In genomic region chr10:128429052-128429451, GRCm38 (mm10) we compare ENCODE assay signal across 31 mouse cellular contexts. TPM values are rescaled to one million over a fixed set of nuclear protein-coding genes. Genes with fewer than 3 reads are reported as not detected.
"Had no signal": no experiment of that assay in that cellular context is flagged by ENCODE, and none has a peak within 500 bp of the region (broad histone marks: within the 10 kb centered on the region; RNA-seq: fewer than 3 reads in every experiment).

No protein-coding gene starts in this region.

- H3K27me3 ChIP-seq: embryonic facial prominence, embryonic 12.5 days; embryonic facial prominence, embryonic 13.5 days; embryonic facial prominence, embryonic 15.5 days; forebrain, embryonic 12.5 days; forebrain, embryonic 13.5 days; forebrain, embryonic 15.5 days had no signal

- H3K4me3 ChIP-seq: embryonic facial prominence, embryonic 10.5 days; embryonic facial prominence, embryonic 12.5 days; embryonic facial prominence, embryonic 13.5 days; embryonic facial prominence, embryonic 15.5 days; erythroblast, embryonic 14.5 days; forebrain, embryonic 10.5 days; forebrain, embryonic 12.5 days; forebrain, embryonic 13.5 days; forebrain, embryonic 15.5 days; gastrocnemius, adult 2 months; heart, adult 2 months had no signal

- H3K4me2 ChIP-seq: embryonic facial prominence, embryonic 12.5 days; embryonic facial prominence, embryonic 13.5 days; embryonic facial prominence, embryonic 15.5 days; forebrain, embryonic 12.5 days; forebrain, embryonic 13.5 days; forebrain, embryonic 15.5 days had no signal

- ATAC-seq: forebrain, embryonic 13.5 days; forebrain, embryonic 14.5 days; forebrain, embryonic 15.5 days; forebrain, embryonic 16.5 days; forebrain, postnatal 0 days had no signal

- DNase-seq: cerebellum, adult 2 months; cerebellum, adult 8-10 months; cerebellum, adult 9-10 months; cerebellum, adult 9-11 months; cerebellum, postnatal 10 days; cerebellum, postnatal 14 days; cerebellum, postnatal 25 days; cerebellum, postnatal 36 days; embryo, embryonic 11 days; forebrain, postnatal 0 days; gastrocnemius, adult 2 months; gastrocnemius, postnatal 10 days; gastrocnemius, postnatal 14 days; gastrocnemius, postnatal 25 days; gastrocnemius, postnatal 36 days; heart, adult 11 months; heart, adult 18-20 months; heart, adult 2 months had no signal

- H3K9me3 ChIP-seq: embryonic facial prominence, embryonic 10.5 days; embryonic facial prominence, embryonic 12.5 days; embryonic facial prominence, embryonic 13.5 days; embryonic facial prominence, embryonic 15.5 days; forebrain, embryonic 10.5 days; forebrain, embryonic 12.5 days; forebrain, embryonic 13.5 days; forebrain, embryonic 15.5 days had no signal

- H3K9ac ChIP-seq: embryonic facial prominence, embryonic 12.5 days; embryonic facial prominence, embryonic 13.5 days; embryonic facial prominence, embryonic 15.5 days; forebrain, embryonic 12.5 days; forebrain, embryonic 13.5 days; forebrain, embryonic 15.5 days; forebrain, postnatal 0 days had no signal

- H3K4me1 ChIP-seq: embryonic facial prominence, embryonic 12.5 days; embryonic facial prominence, embryonic 13.5 days; embryonic facial prominence, embryonic 15.5 days; forebrain, embryonic 10.5 days; forebrain, embryonic 12.5 days; forebrain, embryonic 13.5 days; forebrain, embryonic 15.5 days had no signal

- H3K27ac ChIP-seq: embryonic facial prominence, embryonic 10.5 days; embryonic facial prominence, embryonic 12.5 days; embryonic facial prominence, embryonic 13.5 days; embryonic facial prominence, embryonic 15.5 days; forebrain, embryonic 10.5 days; forebrain, embryonic 12.5 days; forebrain, embryonic 13.5 days; forebrain, embryonic 15.5 days; gastrocnemius, adult 2 months; heart, adult 2 months had no signal

RNA-seq across cellular contexts. Expression of gene Slc39a5, which starts 28.0 kb away (rescaled TPM):
- polyA plus RNA-seq: cerebellum, adult 2 months; embryonic facial prominence, embryonic 11.5 days; embryonic facial prominence, embryonic 12.5 days; forebrain, embryonic 10.5 days; forebrain, embryonic 11.5 days; forebrain, embryonic 12.5 days; forebrain, embryonic 13.5 days; forebrain, embryonic 14.5 days; heart, adult 2 months had no signal
